Mouse (Mus musculus) heart, adult 2 months (tissue): Measurements from ENCODE around the gene Mindy4. TPM values are rescaled to one million over a fixed set of nuclear protein-coding genes. Genes with fewer than 3 reads are reported as not detected.

Source experiments
- DNase-seq, 2 experiments: peaks; one replicate each; pipeline ENCODE4 v3.0.0; 2021
- H3K27ac ChIP-seq: fragments of 200-600 bp; 2 replicates; pipeline ENCODE4 v1.8.1; 2022
- H3K27me3 ChIP-seq: fragments of 200-500 bp; 2 replicates; pipeline ENCODE4 v1.6.1; 2012; ENCODE audit warnings: mild to moderate bottlenecking, low read length, inconsistent platforms, mixed read lengths; ENCODE audit not compliant: control insufficient read depth, insufficient read depth
- H3K36me3 ChIP-seq: fragments of 200-500 bp; 2 replicates; pipeline ENCODE4 v1.6.1; 2012; ENCODE audit warnings: low read length, inconsistent platforms; ENCODE audit not compliant: control insufficient read depth, insufficient read depth
- H3K4me1 ChIP-seq: fragments of 200-500 bp; 2 replicates; pipeline ENCODE4 v1.6.1; 2011; ENCODE audit warnings: low read length; ENCODE audit not compliant: control insufficient read depth, insufficient read depth
- H3K4me3 ChIP-seq: fragments of 200-600 bp; 2 replicates; pipeline ENCODE4 v1.8.1; 2022
- H3K79me2 ChIP-seq: fragments of 200-500 bp; replicated peaks from 2 replicates; pipeline ENCODE4 v1.6.1; 2012; ENCODE audit warnings: mild to moderate bottlenecking, inconsistent platforms, low read length, moderate library complexity, mixed read lengths; ENCODE audit not compliant: control insufficient read depth, insufficient read depth
- H3K9ac ChIP-seq: fragments of 200-500 bp; 2 replicates; pipeline ENCODE4 v1.6.1; 2012; ENCODE audit warnings: low read depth, mild to moderate bottlenecking, control low read depth, inconsistent platforms, low read length, mixed read lengths
- CTCF ChIP-seq: fragments of 200-600 bp; IDR thresholded peaks from 2 replicates; pipeline ENCODE4 v1.8.1; 2022; ENCODE audit warnings: antibody characterized with exemption, mild to moderate bottlenecking, moderate library complexity
- EP300 ChIP-seq: fragments of 200-500 bp; IDR thresholded peaks from 2 replicates; pipeline ENCODE4 v1.6.1; 2011; ENCODE audit warnings: low read depth, low read length, control low read depth; ENCODE audit not compliant: insufficient read depth
- POLR2A ChIP-seq: fragments of 200-500 bp; IDR thresholded peaks from 2 replicates; pipeline ENCODE4 v1.6.1; 2011; ENCODE audit warnings: mild to moderate bottlenecking, low read depth, low read length, control low read depth; ENCODE audit not compliant: insufficient read depth
- WGBS: fragments of 180-500 bp; shearing (Covaris S2); methylation state at CpG from one replicate; pipeline ENCODE4 v1.1.7; 2018; 5-methylcytosine and 5-hydroxymethylcytosine counted together
- intact Hi-C: fragments of 180-260 bp; cut with DNase I; formaldehyde crosslinking; loops from one replicate; pipeline ENCODE4 v1.15.1; 2025
- microRNA-seq, 2 experiments: library from miRNA; unstranded; fragments of <30 nt; microRNA quantifications; one replicate each; pipeline ENCODE4 v1.2.0; 2021
- polyA plus RNA-seq: library from polyadenylated mRNA; depleted of rRNA; stranded (reverse); fragments of >200 nt; gene quantifications from 2 replicates; pipeline ENCODE4 v1.2.3, GENCODE M21; 2012; rRNA removed
- total RNA-seq, 2 experiments: library from RNA; stranded (reverse); gene quantifications; 2 replicates each; pipeline ENCODE4 v1.2.3; 2021

Mindy4 gene
- total and polyA plus RNA-seq, 3 experiments: 4.3 to 5.2 (median 5.0) TPM

DNA sequence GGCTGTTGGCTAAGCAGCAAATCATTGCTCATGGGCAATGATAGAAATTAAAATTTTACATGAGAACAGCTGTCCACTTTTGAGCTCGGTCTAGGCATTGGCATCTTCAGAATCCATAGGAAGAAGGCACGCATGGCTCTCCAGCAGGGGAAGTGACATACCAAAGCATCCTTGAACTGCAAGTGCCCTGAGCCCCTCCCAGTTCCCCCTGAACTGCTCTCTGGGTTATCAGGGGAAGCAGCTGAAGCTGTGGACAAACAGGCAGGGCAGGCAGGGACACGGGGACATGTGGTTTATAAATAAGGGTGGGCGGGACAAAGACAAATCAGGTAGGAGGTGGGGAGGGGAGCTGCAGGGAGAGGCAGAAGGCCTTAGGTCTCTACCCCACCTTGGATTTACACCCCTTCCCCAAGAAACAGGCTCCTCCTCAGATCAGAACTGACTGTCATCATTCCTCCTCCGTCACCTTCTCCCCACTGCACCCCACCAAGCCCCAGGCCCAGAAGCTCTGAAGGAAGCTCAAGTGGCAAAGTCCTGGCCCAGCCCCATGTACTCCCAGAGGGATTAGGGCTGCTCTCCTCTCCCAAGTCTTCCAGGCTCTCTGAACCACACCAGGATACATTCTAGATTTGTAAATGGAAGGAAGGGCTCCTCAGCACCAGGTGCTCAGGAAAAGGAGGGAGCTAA, 153.0 kb downstream of the Mindy4 start:
- Histone ChIP-seq H3K4me1 (peaks cover 17% of the 10 kb centered on the region), H3K27me3 (no peaks in the 10 kb centered on the region), H3K4me3 (no peak overlapping the region), H3K27ac (peak overlapping the region; percentile 73), H3K36me3 (no peaks in the 10 kb centered on the region), H3K79me2 (no peaks in the 10 kb centered on the region), H3K9ac (no peak overlapping the region)
- WGBS: 30% methylated on average over 5 of the region's 5 CpGs
- peak; percentile 62 to 67 for DNase-seq
- TF ChIP-seq EP300 (peak; percentile 98), POLR2A (peak; percentile 32; the same call in 1 of the 2 replicates), CTCF (0 out of 2 replicates have a peak, but pooled peaks have one; percentile 9)
- intact Hi-C loops: loop anchor here (10.0 kb wide), 1 partner anchor 61 kb away; no protein-coding TSS in a partner anchor

DNA sequence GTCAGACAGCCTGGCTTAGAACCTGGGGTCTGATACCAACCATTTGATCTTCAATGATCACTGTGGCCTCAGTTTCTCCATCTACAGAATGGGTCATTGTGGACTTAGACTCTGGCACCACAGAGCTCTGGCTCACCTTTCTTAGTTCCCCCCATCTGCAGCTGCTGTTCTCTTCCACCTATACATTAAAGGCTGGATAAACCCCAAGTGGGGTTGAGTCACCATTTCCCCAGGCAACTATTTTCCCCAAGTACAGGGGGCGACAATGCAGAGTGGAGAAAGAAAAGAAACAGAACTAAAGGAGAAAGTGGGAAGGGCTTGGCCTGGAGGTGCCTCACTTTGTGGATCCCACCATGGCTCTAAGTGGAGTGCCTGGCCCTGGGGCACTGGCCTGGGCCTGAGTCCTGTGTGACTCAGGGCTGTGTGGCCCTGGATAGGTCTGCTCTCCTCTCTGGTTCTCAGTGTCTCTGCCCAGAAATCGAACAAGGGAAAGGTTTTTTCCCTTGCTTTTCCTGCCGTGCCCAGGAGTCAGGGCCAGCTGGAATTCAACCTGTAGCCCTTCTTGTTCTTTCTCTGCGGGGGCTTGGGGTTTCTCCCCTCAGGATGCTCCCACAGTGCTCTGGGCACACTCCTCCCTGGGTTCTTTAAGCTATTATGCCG, 153.9 kb downstream of the Mindy4 start:
- Histone ChIP-seq H3K9ac (no peak overlapping the region), H3K4me1 (peaks cover 17% of the 10 kb centered on the region), H3K27ac (peak overlapping the region; percentile 67), H3K4me3 (no peak overlapping the region), H3K27me3 (no peaks in the 10 kb centered on the region), H3K79me2 (no peaks in the 10 kb centered on the region), H3K36me3 (no peaks in the 10 kb centered on the region)
- WGBS: 64% methylated on average over 5 of the region's 5 CpGs
- no peak for DNase-seq
- intact Hi-C loops: loop anchor here (10.0 kb wide), 1 partner anchor 62 kb away; no protein-coding TSS in a partner anchor
- TF ChIP-seq CTCF: no peak
- no peak for TF ChIP-seq EP300
- TF ChIP-seq POLR2A: no peak

DNA sequence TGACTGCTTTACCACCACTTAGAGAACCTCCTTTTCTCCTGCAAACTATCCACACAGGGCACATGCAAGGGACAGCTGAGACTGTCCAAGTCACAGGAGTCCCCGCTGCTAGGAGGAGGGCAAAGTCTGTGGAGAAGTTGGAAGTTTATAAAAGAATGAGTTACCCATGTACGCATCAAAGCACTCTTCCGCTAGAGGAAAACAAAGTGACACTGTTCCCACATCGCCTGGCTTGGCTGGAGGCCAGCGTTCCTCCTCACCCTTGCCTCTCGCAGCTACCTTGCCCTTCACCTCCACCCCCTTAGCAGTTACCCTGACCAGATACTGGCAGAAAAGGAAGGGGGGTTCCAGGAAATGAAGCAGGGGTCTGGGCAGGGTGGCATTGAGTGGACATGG, 154.5 kb downstream of the Mindy4 start:
- no peak overlapping the region for H3K4me3 ChIP-seq
- TF ChIP-seq EP300: no peak
- TF ChIP-seq CTCF: no peak
- TF ChIP-seq POLR2A: no peak
- no peaks in the 10 kb centered on the region for H3K79me2 ChIP-seq
- H3K27ac ChIP-seq: peak overlapping the region; percentile 67
- DNase-seq: no peak
- peaks cover 17% of the 10 kb centered on the region for H3K4me1 ChIP-seq
- WGBS: 33% methylated on average over 6 of the region's 6 CpGs
- H3K27me3 ChIP-seq: no peaks in the 10 kb centered on the region
- H3K36me3 ChIP-seq: no peaks in the 10 kb centered on the region
- no peak overlapping the region for H3K9ac ChIP-seq
- intact Hi-C loops: loop anchor here (10.0 kb wide), 1 partner anchor 63 kb away; no protein-coding TSS in a partner anchor

DNA sequence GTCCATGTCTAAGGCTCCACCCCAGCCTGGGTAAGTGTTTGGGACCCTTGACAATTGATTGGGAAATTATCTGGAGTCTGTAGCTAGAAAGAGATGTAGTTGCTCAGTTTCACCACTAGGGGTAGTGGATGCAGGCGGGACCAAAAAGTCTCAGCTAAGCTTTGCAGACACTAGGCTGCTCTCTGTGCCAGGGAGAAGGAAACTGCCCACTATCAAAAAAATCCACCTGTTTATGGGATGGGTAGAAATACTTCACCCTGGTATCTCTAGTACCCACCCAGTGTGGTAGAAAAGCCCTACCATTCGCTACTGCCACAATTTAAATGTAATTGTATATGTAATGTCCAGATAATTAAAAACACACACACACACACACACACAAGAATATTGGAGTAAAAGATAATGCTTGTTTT, 155.6 kb downstream of the Mindy4 start:
- intact Hi-C loops: loop anchor here (10.0 kb wide), 1 partner anchor 64 kb away; no protein-coding TSS in a partner anchor
- no peak for DNase-seq

DNA sequence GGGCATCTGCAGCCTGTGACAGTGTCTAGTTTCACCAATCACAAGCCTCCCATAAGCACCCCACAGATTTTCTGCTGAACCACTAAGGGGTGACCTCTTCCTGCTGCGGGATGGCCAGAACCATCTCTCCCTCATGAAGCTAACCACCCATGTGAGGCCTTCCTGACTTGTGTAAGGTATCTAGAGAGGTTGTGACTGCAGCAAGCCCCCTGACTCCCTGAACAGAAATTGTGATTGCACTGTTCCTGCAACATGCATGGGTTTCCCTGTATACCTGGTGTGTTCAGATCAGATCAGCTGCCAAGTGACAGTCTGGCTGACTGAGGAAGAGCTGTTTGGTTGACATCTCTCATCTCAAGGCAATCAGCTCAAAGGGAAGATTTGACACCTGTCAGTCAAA, 159.5 kb downstream of the Mindy4 start:
- Histone ChIP-seq H3K36me3 (no peaks in the 10 kb centered on the region), H3K27ac (no peak overlapping the region), H3K79me2 (no peaks in the 10 kb centered on the region), H3K9ac (no peak overlapping the region), H3K27me3 (no peaks in the 10 kb centered on the region), H3K4me3 (no peak overlapping the region), H3K4me1 (peaks cover 6% of the 10 kb centered on the region)
- no peak for TF ChIP-seq POLR2A
- no peak for TF ChIP-seq CTCF
- no peak for TF ChIP-seq EP300
- no peak for DNase-seq
- 91% methylated on average over 1 of the region's 1 CpGs for WGBS
- intact Hi-C loops: no loop called here

More for the DNA sequence above, 155.6 kb downstream of the Mindy4 start:
- Histone ChIP-seq H3K4me3 (no peak overlapping the region), H3K4me1 (peaks cover 17% of the 10 kb centered on the region), H3K27ac (no peak overlapping the region), H3K27me3 (no peaks in the 10 kb centered on the region), H3K79me2 (no peaks in the 10 kb centered on the region), H3K9ac (no peak overlapping the region), H3K36me3 (no peaks in the 10 kb centered on the region)
- TF ChIP-seq POLR2A (no peak), CTCF (peak; percentile 87)
- 38% methylated on average over 2 of the region's 2 CpGs for WGBS

DNA sequence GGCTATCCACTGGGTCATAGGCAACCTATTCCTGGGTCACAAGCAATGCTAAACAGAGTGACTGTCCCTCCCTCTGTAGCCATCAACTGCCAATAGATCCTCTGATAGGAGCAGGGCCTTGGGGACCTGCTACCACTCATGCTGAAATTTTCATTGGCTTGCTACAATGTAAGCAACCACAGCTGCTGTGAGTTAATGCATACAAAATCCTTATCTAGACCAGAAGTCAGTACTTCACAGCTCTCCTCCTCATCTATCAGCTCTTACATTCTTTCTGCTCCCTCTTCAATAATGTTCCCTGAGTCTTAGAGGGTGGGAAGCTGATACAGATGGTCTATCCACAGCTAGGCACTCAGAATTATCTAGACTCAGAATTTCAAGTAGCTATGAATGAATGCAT, 163.9 kb downstream of the Mindy4 start:
- TF ChIP-seq CTCF (no peak), POLR2A (no peak), EP300 (no peak)
- Histone ChIP-seq H3K9ac (no peak overlapping the region), H3K36me3 (no peaks in the 10 kb centered on the region), H3K27ac (no peak overlapping the region), H3K4me1 (no peaks in the 10 kb centered on the region), H3K27me3 (no peaks in the 10 kb centered on the region), H3K4me3 (no peak overlapping the region), H3K79me2 (no peaks in the 10 kb centered on the region)
- intact Hi-C loops: no loop called here
- DNase-seq: no peak

Small RNAs within 50 kb of the gene (microRNA-seq; reads per million reads assigned to microRNA genes)
- 0 reads per million in 2 experiments for gene Gm25458

Other genes starting within 250 kb of the Mindy4 start
- 10 to 100 TPM; 17.3 to 18.6 TPM for gene Nod1, start 230.8 kb upstream of the Mindy4 start, total RNA-seq
- gene Nod1, start 230.8 kb upstream of the Mindy4 start, polyA plus RNA-seq: 23.6 and 25.7 TPM in 2 replicates
- 10 to 100 TPM; 26.5 to 29.1 TPM for gene Ggct, start 210.4 kb upstream of the Mindy4 start, total RNA-seq
- gene Ggct, start 210.4 kb upstream of the Mindy4 start, polyA plus RNA-seq: 6.8 and 7.8 TPM in 2 replicates
- 10 to 100 TPM; 55.1 to 60.4 TPM for gene Gars, start 165.4 kb upstream of the Mindy4 start, total RNA-seq
- gene Gars, start 165.4 kb upstream of the Mindy4 start, polyA plus RNA-seq: 26.7 and 44.5 TPM in 2 replicates
- gene Crhr2, start 70.4 kb upstream of the Mindy4 start, total RNA-seq: 10 to 100 TPM; 18.2 to 19.8 TPM
- 51.7 and 70.8 TPM in 2 replicates for gene Crhr2, start 70.4 kb upstream of the Mindy4 start, polyA plus RNA-seq
- 10 to 100 TPM; 19.9 to 72.0 TPM for gene Inmt, start 28.3 kb upstream of the Mindy4 start, total RNA-seq
- gene Inmt, start 28.3 kb upstream of the Mindy4 start, polyA plus RNA-seq: 9.7 and 19.2 TPM in 2 replicates
- gene Aqp1, start 133.0 kb downstream of the Mindy4 start, total RNA-seq: 100 to 1,000 TPM; 377 to 449 TPM
- 433 and 638 TPM in 2 replicates for gene Aqp1, start 133.0 kb downstream of the Mindy4 start, polyA plus RNA-seq
- gene Ghrhr, start 172.9 kb downstream of the Mindy4 start, total RNA-seq: not detected
- not detected in 2 replicates for gene Ghrhr, start 172.9 kb downstream of the Mindy4 start, polyA plus RNA-seq
- gene Adcyap1r1, start 248.6 kb downstream of the Mindy4 start, total RNA-seq: 1 to 10 TPM; 4.4 to 4.5 TPM
- gene Adcyap1r1, start 248.6 kb downstream of the Mindy4 start, polyA plus RNA-seq: 4.8 and 7.4 TPM in 2 replicates